Mouse (Mus musculus): ENCODE results near the gene Olfr507. TPM values are rescaled to one million over a fixed set of nuclear protein-coding genes. Genes with fewer than 3 reads are reported as not detected.
"Not testable (repeated sequence)": the region's sequence is repeated elsewhere in the genome, so short reads cannot be mapped to it uniquely, and the experiment has no call there.

Gene Olfr507
- not detected in 2 replicates for polyA plus RNA-seq (2012; rRNA removed)

- Histone ChIP-seq H3K27ac (ENCODE audit: insufficient read depth, low read depth, low read length) (no peak within 1 kb of the TSS), H3K36me3 (ENCODE audit: control insufficient read depth, insufficient read depth, low read length) (no peaks in the 10 kb centered on the region), H3K27me3 (replicated peaks; ENCODE audit: control insufficient read depth, insufficient read depth, low read length) (no peaks in the 10 kb centered on the region), H3K4me1 (ENCODE audit: control insufficient read depth, insufficient read depth, low read length) (no peaks in the 10 kb centered on the region), H3K4me3 (ENCODE audit: insufficient read depth, low read depth, low read length) (no peak within 1 kb of the TSS)
- TF ChIP-seq CTCF (conservative IDR thresholded peaks at IDR 0.05; ENCODE audit: insufficient read depth, insufficient read length, low read depth, low read length) (no peak), POLR2A (IDR thresholded peaks at IDR 0.05; ENCODE audit: low read depth, low read length) (no peak)
- WGBS: 64% methylated on average over 2 of the region's 2 CpGs
- no peak for DNase-seq
Measured at GRCm38 (mm10) chr7:108621514-108621913, at the start of gene Olfr507. TSS of gene Olfr507 (plus strand) at chr7:108621814.

GRCm38 (mm10) chr7:108589797-108590196 lies 31.8 kb upstream of the Olfr507 start:
- Histone ChIP-seq H3K4me1 (ENCODE audit: control insufficient read depth, insufficient read depth, low read length) (no peaks in the 10 kb centered on the region), H3K27ac (ENCODE audit: insufficient read depth, low read depth, low read length) (no peak overlapping the region), H3K27me3 (replicated peaks; ENCODE audit: control insufficient read depth, insufficient read depth, low read length) (no peaks in the 10 kb centered on the region), H3K4me3 (ENCODE audit: insufficient read depth, low read depth, low read length) (no peak overlapping the region), H3K36me3 (ENCODE audit: control insufficient read depth, insufficient read depth, low read length) (no peaks in the 10 kb centered on the region)
- no peak for TF ChIP-seq CTCF (conservative IDR thresholded peaks at IDR 0.05; ENCODE audit: insufficient read depth, insufficient read length, low read depth, low read length)
- no peak for TF ChIP-seq POLR2A (IDR thresholded peaks at IDR 0.05; ENCODE audit: low read depth, low read length)
- 78% methylated on average over 1 of the region's 1 CpGs for WGBS
- DNase-seq: no peak

- not testable (repeated sequence) for H3K4me1 ChIP-seq (ENCODE audit: control insufficient read depth, insufficient read depth, low read length); DNase-seq; H3K4me3 ChIP-seq (ENCODE audit: insufficient read depth, low read depth, low read length); H3K36me3 ChIP-seq (ENCODE audit: control insufficient read depth, insufficient read depth, low read length); H3K27me3 ChIP-seq (replicated peaks; ENCODE audit: control insufficient read depth, insufficient read depth, low read length); H3K27ac ChIP-seq (ENCODE audit: insufficient read depth, low read depth, low read length)
- WGBS: 75% methylated on average over 3 of the region's 3 CpGs
Measured at GRCm38 (mm10) chr7:108601916-108602315, 19.7 kb upstream of the Olfr507 start.

GRCm38 (mm10) chr7:108610487-108610886 lies 11.1 kb upstream of the Olfr507 start, which contains the start of gene Olfr506:
TSS of gene Olfr506 (plus strand) at chr7:108610787.
- H3K27ac ChIP-seq (ENCODE audit: insufficient read depth, low read depth, low read length): no peak within 1 kb of the TSS

GRCm38 (mm10) chr7:108614110-108614509 lies 7.5 kb upstream of the Olfr507 start:
- Histone ChIP-seq H3K4me3 (ENCODE audit: insufficient read depth, low read depth, low read length) (no peak overlapping the region), H3K27me3 (replicated peaks; ENCODE audit: control insufficient read depth, insufficient read depth, low read length) (no peaks in the 10 kb centered on the region; the same call in 1 of the 2 replicates), H3K27ac (ENCODE audit: insufficient read depth, low read depth, low read length) (no peak overlapping the region), H3K4me1 (ENCODE audit: control insufficient read depth, insufficient read depth, low read length) (no peaks in the 10 kb centered on the region), H3K36me3 (ENCODE audit: control insufficient read depth, insufficient read depth, low read length) (no peaks in the 10 kb centered on the region)
- TF ChIP-seq POLR2A (IDR thresholded peaks at IDR 0.05; ENCODE audit: low read depth, low read length) (no peak), CTCF (conservative IDR thresholded peaks at IDR 0.05; ENCODE audit: insufficient read depth, insufficient read length, low read depth, low read length) (no peak)
- DNase-seq: no peak
- 89% methylated on average over 2 of the region's 2 CpGs for WGBS

More at GRCm38 (mm10) chr7:108610487-108610886, 11.1 kb upstream of the Olfr507 start, which contains the start of gene Olfr506:
- H3K36me3 ChIP-seq (ENCODE audit: control insufficient read depth, insufficient read depth, low read length): no peaks in the 10 kb centered on the region
- TF ChIP-seq POLR2A (IDR thresholded peaks at IDR 0.05; ENCODE audit: low read depth, low read length): no peak
- no peak for TF ChIP-seq CTCF (conservative IDR thresholded peaks at IDR 0.05; ENCODE audit: insufficient read depth, insufficient read length, low read depth, low read length)
- H3K4me1 ChIP-seq (ENCODE audit: control insufficient read depth, insufficient read depth, low read length): no peaks in the 10 kb centered on the region
- no peaks in the 10 kb centered on the region; the same call in 1 of the 2 replicates for H3K27me3 ChIP-seq (replicated peaks; ENCODE audit: control insufficient read depth, insufficient read depth, low read length)
- DNase-seq: no peak
- no peak within 1 kb of the TSS for H3K4me3 ChIP-seq (ENCODE audit: insufficient read depth, low read depth, low read length)

- not testable (repeated sequence) for H3K27ac ChIP-seq (ENCODE audit: insufficient read depth, low read depth, low read length); H3K36me3 ChIP-seq (ENCODE audit: control insufficient read depth, insufficient read depth, low read length); DNase-seq; H3K27me3 ChIP-seq (replicated peaks; ENCODE audit: control insufficient read depth, insufficient read depth, low read length); H3K4me3 ChIP-seq (ENCODE audit: insufficient read depth, low read depth, low read length); H3K4me1 ChIP-seq (ENCODE audit: control insufficient read depth, insufficient read depth, low read length)
- WGBS: 66% methylated on average over 3 of the region's 3 CpGs
Measured at GRCm38 (mm10) chr7:108616781-108617180, 4.8 kb upstream of the Olfr507 start.

- no peak for TF ChIP-seq CTCF (conservative IDR thresholded peaks at IDR 0.05; ENCODE audit: insufficient read depth, insufficient read length, low read depth, low read length)
- WGBS: 77% methylated on average over 3 of the region's 3 CpGs
- DNase-seq: no peak
- no peaks in the 10 kb centered on the region for H3K27me3 ChIP-seq (replicated peaks; ENCODE audit: control insufficient read depth, insufficient read depth, low read length)
- no peaks in the 10 kb centered on the region for H3K4me1 ChIP-seq (ENCODE audit: control insufficient read depth, insufficient read depth, low read length)
- no peak within 1 kb of the TSS for H3K4me3 ChIP-seq (ENCODE audit: insufficient read depth, low read depth, low read length)
- no peaks in the 10 kb centered on the region for H3K36me3 ChIP-seq (ENCODE audit: control insufficient read depth, insufficient read depth, low read length)
- H3K27ac ChIP-seq (ENCODE audit: insufficient read depth, low read depth, low read length): no peak within 1 kb of the TSS
Measured at GRCm38 (mm10) chr7:108629694-108630093, 8.1 kb downstream of the Olfr507 start, which contains the start of gene Olfr508. TSS of gene Olfr508 (plus strand) at chr7:108629994.

- no peak within 1 kb of the TSS for H3K4me3 ChIP-seq (ENCODE audit: insufficient read depth, low read depth, low read length)
- DNase-seq: no peak
- H3K36me3 ChIP-seq (ENCODE audit: control insufficient read depth, insufficient read depth, low read length): no peaks in the 10 kb centered on the region
- H3K27ac ChIP-seq (ENCODE audit: insufficient read depth, low read depth, low read length): no peak within 1 kb of the TSS
- no peaks in the 10 kb centered on the region for H3K27me3 ChIP-seq (replicated peaks; ENCODE audit: control insufficient read depth, insufficient read depth, low read length)
- H3K4me1 ChIP-seq (ENCODE audit: control insufficient read depth, insufficient read depth, low read length): no peaks in the 10 kb centered on the region
- TF ChIP-seq CTCF (conservative IDR thresholded peaks at IDR 0.05; ENCODE audit: insufficient read depth, insufficient read length, low read depth, low read length): no peak
- TF ChIP-seq POLR2A (IDR thresholded peaks at IDR 0.05; ENCODE audit: low read depth, low read length): no peak
Measured at GRCm38 (mm10) chr7:108651806-108652205, 30.2 kb downstream of the Olfr507 start, which contains the start of gene Olfr509. TSS of gene Olfr509 (minus strand) at chr7:108651906.
